Mouse (Mus musculus) ovary, postnatal 10 days (tissue): ENCODE results near the gene Hemk1.
"Not testable (repeated sequence)": the region's sequence is repeated elsewhere in the genome, so short reads cannot be mapped to it uniquely, and the experiment has no call there.

ENCODE experiments used
- DNase-seq: peaks from one replicate; pipeline ENCODE4 v3.0.0; 2022; ENCODE audit warnings: low spot score

The Hemk1 gene

DNA sequence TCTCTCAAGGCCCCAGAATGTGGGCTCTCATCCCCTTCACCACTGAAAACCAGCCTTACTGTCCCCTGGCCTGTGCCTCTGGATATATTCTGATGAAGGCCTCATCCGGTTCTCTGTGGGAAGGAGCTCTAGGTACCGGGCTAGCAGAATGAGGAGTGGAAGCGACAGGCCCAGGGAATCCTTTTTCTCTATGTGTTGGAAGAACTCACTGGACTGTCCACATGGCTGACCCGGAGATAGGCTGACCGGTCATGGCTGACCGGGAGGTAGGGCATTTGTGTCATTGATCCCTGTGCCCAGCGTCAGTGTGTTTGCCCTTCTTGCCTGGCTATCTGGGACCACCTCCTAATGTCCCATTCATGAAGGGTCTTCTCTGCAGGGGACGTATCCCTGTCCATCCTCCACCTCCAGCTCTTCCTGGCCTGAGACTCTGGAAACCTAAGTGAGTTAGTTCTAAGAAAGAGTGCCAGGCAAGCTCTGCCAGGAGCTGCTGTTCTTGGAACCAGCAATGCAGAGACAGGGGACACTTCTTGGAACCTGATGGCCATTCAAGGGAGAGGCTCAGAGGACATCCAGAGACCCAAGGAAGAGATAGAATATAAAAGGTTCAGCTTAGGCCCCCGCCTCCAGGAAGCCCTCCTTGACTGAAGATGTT is 29.7 kb downstream of the Hemk1 start:
- no peak for DNase-seq

DNA sequence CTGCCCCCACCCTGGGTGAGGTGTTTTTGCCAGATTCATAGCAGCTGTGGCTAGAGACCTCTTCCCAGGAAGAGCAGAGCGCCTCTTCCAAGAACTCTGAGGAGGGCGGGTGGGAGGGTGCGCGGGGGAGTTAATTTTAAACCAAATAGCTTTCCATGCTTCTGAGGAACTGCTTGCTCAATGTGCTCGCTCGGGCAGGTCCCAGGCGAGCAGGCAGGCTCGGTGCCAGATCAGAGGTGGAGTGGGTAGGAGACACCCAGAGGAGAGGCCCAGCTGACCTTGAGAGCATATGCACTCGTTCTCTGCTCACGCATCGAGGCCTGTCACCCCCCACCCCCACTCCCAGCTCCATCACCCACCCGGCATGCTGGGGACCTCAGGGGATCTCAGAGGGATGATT is 30.3 kb downstream of the Hemk1 start:
- peak; percentile 67 for DNase-seq

DNA sequence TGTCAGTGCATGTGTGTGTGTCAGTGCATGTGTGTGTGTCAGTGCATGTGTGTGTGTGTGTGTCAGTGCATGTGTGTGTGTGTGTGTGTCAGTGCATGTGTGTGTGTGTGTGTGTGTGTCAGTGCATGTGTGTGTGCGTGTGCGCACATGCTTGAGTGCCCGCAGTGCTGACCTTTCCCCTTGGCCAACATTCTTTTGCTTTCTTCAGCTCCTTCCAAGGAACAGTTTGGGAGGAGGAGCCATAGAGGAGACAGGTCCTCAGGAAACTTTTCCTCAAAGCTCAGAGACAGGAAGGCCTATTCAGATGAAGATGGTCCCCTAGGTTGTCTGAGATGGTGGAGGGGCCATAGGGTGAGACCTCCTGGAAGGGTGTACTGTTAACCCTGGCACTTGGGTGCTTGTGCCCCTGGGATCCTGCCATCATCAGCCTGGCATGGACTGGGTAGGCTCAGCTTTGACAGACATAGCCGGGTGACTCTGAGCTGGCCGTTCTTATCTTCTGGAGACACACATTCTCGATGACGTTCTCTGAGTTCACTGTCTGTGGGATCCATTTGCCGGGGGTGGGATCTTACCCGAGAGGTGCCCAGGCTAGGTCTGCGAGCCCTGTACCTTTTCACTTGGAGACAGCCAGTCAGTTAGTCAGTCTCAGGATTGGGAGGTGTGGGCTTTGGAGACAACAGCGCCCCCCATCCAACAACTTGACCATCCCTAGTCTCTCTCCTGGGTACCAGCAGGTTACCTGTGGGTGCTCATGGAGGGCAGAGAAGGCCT is 30.9 kb downstream of the Hemk1 start:
- no peak for DNase-seq

DNA sequence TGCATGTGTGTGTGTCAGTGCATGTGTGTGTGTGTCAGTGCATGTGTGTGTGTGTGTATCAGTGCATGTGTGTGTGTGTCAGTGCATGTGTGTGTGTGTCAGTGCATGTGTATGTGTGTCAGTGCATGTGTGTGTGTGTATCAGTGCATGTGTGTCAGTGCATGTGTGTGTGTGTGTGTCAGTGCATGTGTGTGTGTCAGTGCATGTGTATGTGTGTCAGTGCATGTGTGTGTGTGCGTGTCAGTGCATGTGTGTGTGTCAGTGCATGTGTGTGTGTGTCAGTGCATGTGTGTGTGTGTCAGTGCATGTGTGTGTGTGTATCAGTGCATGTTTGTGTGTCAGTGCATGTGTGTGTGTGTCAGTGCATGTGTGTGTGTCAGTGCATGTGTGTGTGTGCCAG is 31.5 kb downstream of the Hemk1 start:
- DNase-seq = not testable (repeated sequence)

DNA sequence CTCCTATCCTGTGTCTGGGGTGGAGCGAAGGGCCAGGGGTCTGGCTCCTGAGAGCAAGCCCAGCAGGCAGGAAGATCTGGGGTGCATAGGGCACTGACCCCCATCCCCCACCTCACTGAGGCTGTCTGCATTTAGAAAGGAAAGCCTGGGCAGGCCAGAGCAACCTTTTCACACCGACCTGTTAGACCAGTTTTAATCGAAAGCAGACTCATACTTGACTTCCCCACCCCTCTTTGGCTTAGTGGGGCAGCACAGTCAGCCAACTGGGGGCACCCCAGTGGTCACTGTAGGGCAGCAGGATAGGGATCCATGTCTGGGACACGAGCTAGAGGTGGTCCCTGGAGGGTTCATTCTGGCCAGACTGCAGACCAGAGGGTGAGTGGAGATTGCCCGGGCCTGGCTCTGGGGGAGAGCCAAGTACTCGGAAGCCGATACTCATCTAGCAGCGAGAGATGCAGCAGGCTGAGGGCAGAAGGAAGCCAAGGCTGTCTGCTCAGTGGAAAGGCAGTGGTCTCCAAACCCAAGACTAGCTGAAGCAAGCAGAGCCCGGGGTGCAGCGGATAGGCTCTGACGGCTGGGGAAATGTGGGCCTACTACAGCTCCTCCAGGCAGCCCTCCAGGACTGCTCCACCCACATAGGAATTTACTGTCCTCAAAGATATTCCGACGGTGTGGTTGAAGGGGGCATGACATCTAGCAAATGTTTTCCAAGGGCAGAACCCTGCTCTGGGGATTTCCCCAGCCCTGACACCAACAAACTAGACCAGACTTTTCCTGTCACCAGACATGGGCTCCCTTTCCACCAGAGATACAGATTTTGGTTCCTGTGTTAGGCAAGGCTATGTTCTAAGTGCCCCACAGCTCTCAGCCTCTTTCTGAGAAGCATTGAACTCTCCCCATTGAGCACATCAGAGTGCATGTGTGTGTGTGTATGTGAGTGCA is 32.3 kb downstream of the Hemk1 start:
- no peak for DNase-seq

DNA sequence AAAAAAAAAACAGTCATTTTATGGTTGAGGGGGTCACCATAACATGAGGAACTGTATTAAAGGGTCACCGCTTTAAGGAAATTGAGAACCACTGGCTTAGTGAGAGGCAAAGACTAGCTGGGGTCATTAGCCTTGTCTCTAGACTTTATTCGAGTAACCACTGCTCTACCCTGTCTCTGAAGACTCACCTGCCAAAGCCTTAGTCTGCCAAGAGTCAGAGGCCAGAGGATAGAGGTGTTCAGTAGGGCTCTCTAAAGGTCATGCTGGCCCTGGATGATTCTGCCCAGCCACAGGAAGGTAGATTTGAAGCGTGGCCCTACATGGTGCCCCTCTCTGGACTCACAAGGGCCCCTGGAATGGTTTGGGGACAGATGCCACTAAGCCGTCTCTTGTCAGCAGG is 33.1 kb downstream of the Hemk1 start:
- no peak for DNase-seq

DNA sequence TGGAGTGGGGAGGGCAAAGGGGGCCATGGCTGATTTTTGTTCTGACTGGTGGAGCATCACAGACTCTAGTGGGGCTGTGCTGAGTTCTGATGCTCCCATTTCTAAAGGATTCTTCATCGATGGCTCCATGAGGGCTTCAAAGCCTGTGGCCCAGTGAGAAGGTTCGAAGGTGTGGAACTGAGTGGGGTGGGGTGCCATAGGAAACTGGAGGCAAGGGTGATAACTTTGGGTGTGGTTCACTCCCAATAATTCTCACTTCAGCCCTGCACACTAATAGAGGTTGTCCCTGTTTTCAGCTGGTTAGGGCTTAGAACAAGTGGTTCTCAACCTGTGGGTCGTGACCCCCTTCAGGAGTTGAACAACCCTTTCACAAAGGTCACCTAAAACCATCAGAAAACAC is 33.8 kb downstream of the Hemk1 start:
- no peak for DNase-seq

DNA sequence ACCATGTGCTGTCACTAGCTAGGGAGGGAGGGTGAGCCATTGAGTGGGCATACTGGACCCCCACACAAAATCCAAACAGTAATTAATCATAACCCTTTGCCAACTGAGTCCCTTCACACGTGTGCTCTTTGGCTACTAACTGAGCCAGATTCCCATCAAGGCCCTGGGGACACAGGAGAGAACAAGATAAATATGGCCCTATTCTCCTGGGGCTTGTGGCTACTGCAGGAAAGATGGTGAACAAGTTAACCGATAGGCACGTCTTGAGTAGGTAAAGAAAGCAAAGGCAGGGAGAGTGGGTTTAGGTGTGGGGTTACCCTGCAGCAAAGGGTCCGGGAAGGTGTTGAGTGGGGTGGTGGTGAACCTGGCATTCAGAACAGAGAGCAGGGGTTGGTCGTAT is 34.2 kb downstream of the Hemk1 start:
- DNase-seq = no peak

DNA sequence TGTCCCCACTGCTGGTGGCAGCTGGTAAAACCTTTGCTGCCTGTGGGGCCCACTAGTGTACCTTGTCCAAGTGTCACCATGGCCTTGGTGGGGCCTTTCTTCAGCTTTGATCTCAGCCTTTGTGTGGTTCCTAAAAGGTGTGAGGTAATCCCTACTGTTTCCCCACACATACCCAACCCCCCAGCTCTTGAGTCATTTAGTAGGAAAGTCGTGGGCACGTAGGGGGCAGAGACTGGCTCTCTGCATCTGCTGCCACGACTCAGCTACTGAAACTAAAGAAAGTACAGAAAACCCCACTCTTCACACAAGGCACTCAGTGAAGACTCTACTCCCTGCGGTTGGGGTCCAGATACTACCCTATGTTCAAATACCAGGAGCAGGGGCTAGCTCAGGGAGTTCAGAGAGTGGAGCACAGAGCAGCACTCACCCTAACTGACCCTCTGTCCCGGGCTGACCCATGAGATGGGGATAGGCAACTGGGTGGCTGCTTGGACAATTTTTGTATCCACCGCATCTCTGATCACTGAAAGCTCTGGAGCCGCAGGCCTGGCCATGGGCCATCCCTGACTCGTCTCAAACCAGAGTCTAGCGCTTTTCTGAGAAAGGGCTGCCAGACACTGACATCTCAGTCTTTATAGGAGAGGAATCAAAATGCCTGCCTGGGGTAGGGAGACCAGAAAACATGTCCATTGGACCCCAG is 34.9 kb downstream of the Hemk1 start:
- no peak for DNase-seq

DNA sequence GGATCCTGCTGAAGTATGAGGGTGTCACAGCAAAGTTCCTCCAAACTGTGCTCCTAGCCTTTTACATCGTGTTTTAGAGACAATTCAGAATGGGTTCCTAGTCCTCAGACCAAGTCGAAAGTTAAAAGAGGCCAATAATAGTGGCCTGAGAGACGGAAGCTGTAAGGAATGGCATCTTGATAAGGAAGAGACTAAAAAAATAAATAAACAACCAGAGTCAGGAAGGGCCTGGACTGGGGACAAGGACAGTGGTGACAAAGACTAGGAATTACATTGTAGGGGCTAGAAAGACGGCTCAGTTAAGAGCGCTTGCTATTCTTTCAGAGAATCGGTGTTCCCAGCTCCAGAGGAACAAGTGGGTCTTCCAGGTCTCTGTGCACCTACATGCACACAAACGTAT is 35.6 kb downstream of the Hemk1 start:
- DNase-seq = no peak

DNA sequence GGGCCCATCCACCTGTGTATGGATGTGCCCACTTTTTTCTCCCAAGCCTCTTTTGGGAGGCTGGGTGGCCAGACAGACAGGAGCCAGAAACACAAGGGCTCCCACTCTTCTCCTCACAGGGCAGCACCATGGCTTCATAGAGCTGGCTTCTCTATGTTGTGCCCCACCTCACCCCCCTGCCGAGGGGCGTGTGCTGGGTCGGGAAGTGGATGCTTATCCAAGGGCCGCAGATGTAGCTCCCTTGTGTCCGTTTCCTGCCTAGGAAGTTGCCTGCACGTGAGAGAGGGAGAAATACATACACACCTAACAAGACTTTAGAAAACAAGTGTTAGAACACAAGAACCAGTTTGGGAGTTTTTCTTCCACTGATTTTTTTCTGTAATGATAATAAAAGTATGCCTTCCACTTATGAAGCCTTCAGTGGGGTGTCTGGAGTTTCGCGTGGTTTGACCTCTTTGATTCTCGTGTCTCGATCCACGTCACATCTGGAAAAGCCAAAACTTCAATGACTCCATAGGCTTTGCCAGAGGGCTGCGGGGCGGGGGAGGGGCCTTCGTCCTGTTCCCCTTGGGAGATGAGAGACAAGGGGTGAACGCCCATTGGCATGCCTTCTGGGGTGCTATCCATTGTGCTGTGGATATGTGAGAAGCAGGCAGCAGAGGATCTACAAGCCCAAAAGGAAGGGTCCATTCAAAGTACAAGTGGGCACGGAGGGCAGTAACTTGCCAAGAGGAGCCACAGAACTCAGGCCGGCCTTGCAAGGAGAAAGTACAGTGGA is 36.4 kb downstream of the Hemk1 start:
- DNase-seq = no peak

DNA sequence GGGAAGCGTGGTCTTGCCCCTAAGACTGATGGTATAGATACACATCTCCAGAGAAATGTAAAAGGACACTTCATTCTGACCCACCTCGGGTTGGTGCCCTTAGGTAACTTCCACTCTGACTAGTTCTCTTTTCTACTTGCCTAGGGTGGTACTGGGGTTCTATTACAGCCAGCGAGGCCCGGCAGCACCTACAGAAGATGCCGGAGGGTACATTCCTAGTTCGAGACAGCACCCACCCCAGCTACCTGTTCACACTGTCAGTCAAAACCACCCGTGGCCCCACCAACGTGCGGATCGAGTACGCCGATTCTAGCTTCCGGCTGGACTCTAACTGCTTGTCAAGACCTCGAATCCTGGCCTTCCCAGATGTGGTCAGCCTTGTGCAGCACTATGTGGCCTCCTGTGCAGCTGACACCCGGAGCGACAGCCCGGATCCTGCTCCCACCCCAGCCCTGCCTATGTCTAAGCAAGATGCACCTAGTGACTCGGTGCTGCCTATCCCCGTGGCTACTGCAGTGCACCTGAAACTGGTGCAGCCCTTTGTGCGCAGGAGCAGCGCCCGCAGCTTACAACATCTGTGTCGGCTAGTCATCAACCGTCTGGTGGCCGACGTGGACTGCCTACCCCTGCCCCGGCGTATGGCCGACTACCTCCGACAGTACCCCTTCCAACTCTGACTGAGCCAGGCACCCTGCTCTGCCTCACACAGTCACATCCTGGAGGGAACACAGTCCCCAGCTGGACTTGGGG is 37.8 kb downstream of the Hemk1 start:
- DNase-seq = no peak

DNA sequence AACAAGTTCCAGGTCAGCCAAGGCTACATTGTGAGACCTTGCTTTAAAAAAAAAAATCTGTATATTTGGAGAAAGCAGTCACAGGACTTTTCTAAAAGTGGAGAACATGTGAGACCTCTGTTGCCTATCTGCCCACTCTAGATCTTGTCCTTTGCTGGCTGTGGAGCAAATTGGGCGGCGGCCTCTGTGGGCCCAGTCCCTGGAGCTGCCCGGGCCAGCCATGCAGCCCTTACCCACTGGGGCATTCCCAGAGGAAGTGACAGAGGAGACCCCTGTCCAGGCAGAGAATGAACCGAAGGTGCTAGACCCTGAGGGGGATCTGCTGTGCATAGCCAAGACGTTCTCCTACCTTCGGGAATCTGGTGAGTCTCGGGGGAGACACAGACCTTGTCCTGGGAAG is 38.4 kb downstream of the Hemk1 start:
- DNase-seq = no peak

DNA sequence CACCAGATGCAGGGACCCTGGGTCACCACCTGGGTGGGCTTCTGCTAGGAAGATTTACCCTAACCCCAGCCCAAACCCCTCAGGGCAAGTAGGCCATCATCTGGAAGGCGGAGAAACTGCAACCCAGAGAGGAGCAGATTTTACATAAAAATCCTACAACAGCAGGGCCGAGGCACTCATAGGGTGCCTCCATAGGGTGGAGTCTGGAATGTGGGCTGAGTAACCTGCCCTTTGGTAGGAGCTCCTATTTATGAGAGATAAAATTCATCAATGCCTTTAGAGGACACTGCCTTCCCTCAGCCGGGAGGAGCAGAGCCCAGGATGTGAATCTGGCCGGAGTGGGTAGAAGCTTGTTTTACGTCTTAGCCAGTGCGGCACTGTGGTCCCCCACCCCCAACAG is 39.3 kb downstream of the Hemk1 start:
- DNase-seq = no peak

DNA sequence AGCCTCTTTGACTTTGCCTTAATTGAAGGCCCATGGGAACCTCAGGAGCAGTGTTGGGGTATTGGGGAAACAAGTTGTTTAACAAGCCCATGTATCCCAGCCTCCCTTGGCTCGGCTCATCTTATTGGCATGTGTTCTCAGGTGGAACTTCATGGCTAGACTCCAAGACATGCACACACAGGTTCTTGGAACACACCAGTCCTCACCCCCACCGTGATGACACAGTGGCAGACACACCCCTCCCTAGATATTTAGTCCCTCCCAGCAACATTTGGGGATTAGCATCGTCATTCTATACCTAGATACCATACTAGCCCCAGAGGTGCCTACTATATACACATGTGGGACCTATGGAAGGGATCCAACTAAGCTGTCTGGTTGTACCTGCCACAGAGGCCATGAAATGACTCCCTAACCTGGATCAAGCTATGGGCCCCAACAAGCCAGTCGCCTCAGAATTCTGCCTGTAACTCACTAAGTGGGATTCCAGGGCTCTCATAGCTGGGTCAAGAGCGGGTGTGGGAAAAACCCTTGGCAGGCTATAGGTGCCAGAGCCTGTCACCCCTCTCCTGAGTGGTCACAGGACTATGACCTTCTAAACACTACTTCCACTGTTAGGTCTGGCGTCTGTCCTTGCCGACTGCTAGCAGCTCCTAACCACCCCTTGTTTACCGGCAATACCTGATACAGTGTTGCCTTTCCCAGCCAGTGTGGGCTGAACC is 39.9 kb downstream of the Hemk1 start:
- no peak for DNase-seq

DNA sequence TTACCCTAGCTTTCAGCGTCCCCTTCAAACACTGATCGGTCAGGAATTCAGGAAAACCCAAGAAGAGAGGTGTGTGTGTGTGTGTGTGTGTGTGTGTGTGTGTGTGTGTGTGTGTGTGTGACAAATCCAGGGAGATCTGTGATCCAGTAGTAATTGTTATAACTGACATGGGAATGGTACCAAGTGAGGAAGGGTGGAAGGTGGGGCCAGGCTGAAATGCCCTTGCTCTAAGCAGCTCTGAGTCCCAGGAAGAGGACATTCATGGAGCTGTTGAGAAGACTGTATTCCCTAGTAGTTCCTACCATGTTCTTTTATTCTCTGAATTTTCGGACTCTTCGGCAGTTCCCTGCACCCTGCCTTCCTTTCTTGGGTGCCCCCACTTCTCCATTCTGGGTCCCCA is 40.5 kb downstream of the Hemk1 start:
- no peak for DNase-seq

DNA sequence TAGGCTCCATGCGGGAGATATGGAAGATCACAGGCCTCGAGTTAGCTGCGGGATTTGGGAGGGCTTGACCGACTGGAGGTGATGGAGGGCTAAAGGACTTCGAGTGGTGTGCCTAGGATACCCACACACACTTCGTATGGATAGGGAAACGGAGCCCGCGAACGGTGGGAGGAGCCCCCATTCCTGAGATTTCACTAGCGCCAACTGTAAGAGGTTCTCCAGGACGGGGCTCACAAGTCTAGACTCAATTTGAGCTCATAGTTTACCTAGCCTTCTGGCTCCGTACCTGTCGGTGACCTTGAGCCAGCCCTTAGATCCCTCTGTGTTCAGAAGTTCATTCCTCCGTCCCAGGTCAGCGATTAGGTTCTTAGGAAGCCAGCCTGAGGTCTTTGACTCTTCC is 41.1 kb downstream of the Hemk1 start:
- DNase-seq = no peak

DNA sequence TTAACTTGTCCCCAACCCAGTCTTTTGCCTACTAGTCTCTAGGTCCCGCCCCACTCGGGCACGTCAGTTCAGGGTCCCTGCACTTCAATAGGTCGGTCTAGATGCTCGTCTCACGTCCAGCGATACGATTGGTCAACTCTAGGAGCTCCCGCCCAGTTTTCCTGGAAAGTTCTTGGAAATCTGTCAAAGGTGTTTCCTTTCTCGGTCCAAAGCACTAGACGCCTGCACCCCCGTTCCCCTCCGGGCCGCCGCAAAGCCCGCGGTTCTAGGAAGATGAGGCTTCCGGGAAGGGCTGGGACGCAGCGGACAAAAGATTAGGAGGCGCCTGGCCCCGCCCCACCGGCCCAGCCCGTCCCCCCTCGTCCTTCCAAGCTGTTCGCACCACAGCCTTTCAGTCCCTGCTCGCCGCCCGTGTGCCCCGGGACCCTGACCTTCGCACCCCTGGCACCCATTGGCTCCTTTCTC is 41.6 kb downstream of the Hemk1 start:
- DNase-seq = peak; percentile 90

DNA sequence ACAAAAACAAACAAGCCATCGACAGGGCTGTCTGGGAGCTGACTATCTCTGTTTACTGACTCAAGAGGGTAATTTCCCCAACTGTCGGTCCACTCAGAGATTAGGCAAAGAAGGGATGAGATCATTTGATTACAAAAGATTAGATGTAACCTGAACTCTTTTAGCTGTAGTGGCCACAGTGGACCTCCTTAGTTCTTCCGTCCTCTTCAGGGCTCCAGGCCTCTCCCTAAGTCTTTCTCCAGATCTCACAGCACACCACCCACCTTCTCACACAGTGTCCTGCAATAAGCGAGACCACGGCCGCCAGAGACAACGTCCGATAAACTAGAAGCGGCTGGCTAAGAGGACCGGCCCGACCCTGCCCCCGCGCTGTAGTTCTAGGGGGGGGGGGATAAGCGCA is 42.1 kb downstream of the Hemk1 start:
- DNase-seq = no peak

DNA sequence AAGGTAGTCTGAATTCAATTTTAAA is 42.3 kb downstream of the Hemk1 start, which contains the start of gene Cish:
TSS of gene Cish (plus strand) at position 11 of the 25 bp plus-strand sequence.
- no peak for DNase-seq

DNA sequence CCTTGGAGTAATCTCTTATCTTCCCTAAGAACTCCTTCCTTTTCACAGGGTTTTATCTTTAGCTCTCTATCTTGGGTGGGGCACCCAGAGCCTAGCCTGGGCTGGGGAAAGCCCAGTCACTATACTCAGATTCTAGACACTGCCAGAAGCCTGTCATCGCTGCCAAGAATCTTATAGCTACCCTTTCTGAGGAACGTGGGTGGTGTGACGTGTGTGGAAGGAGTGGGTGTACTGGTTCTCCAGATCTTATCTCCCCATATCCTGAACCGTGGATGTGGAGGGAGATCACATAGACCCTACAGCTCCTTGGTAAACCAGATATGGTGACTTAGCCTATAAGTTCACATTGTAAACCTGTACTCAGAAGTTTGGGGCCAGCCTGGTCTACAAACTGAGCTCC is 42.5 kb downstream of the Hemk1 start:
- no peak for DNase-seq
